In genomic region chr14:18210795-18211194, GRCm38 (mm10) we compare ENCODE assay signal across 9 mouse cellular contexts. TPM values are rescaled to one million over a fixed set of nuclear protein-coding genes. Genes with fewer than 3 reads are reported as not detected.
DNase-seq lines count a peak whose midpoint lies in the region; ATAC-seq and TF ChIP-seq lines count a peak whose summit lies in the region.
"Had no signal": no experiment of that assay in that cellular context is flagged by ENCODE, and none has a peak within 500 bp of the region (broad histone marks: within the 10 kb centered on the region; RNA-seq: fewer than 3 reads in every experiment).

No protein-coding gene starts in this region.

- TF ChIP-seq EP300 in heart, postnatal 0 days (IDR thresholded peaks at IDR 0.05; ENCODE audit: low read depth) = no peak
- no peak for TF ChIP-seq EP300 in CH12.LX (IDR thresholded peaks at IDR 0.05; ENCODE audit: low read length)
- TF ChIP-seq EP300 in liver, embryonic 14.5 days (IDR thresholded peaks at IDR 0.05; ENCODE audit: low read depth) = no peak

- no peaks in the 10 kb centered on the region for H3K4me1 ChIP-seq in heart, postnatal 0 days (ENCODE audit: control insufficient read depth, insufficient read depth)
- H3K4me1 ChIP-seq in CH12.LX (ENCODE audit: control insufficient read depth in 1 of 2, insufficient read depth in 2 of 2) = no peaks in the 10 kb centered on the region
- no peaks in the 10 kb centered on the region for H3K4me1 ChIP-seq in embryonic facial prominence, embryonic 11.5 days (ENCODE audit: control insufficient read depth, insufficient read depth, low read length)
- H3K4me1 ChIP-seq in liver, embryonic 14.5 days (replicated peaks; ENCODE audit: control insufficient read depth in 2 of 2, insufficient read depth in 2 of 2, low read length in 1 of 2) = no peaks in the 10 kb centered on the region
- H3K4me1 ChIP-seq in stomach, embryonic 16.5 days (ENCODE audit: control insufficient read depth, insufficient read depth, low read length) = no peaks in the 10 kb centered on the region
- H3K4me1 ChIP-seq: stomach, embryonic 15.5 days had no signal

- in situ Hi-C loops in CH12.LX (cut with MboI; ENCODE audit: low pct_ligation_motif_present, low pct_unique_long_range_greater_than_20kb, low sequenced_read_pairs) = loop anchor here (5.0 to 10.0 kb wide), 2 partner anchors 142 to 254 kb away; no protein-coding TSS in a partner anchor

- ATAC-seq in heart, postnatal 0 days (ENCODE audit: insufficient read depth, low read depth) = peak; percentile 81
- ATAC-seq in embryonic facial prominence, embryonic 11.5 days (replicated peaks; ENCODE audit: insufficient number of reproducible peaks, low FRiP score, low TSS enrichment, low read depth) = peak; percentile 52; the same call in 1 of the 2 replicates
- no peak for ATAC-seq in liver, embryonic 14.5 days (ENCODE audit: insufficient read depth)
- 0 out of 2 replicates have a peak, but pooled peaks have one; percentile 40 for ATAC-seq in stomach, embryonic 16.5 days (ENCODE audit: insufficient read depth, low FRiP score)

- whole genome bisulfite sequencing in heart, postnatal 0 days = 65% methylated on average over 3 of the region's 3 CpGs
- WGBS in embryonic facial prominence, embryonic 11.5 days = 86% methylated on average over 3 of the region's 3 CpGs
- WGBS in liver, embryonic 14.5 days (ENCODE audit: insufficient replicate concordance) = 68% methylated on average over 3 of the region's 3 CpGs
- 80% methylated on average over 3 of the region's 3 CpGs for WGBS in stomach, embryonic 16.5 days

- no peaks in the 10 kb centered on the region for H3K79me2 ChIP-seq in CH12.LX (replicated peaks; ENCODE audit: control insufficient read depth, extremely low read depth, insufficient read depth, poor library complexity, severe bottlenecking)

- H3K4me2 ChIP-seq in heart, postnatal 0 days (ENCODE audit: low read depth, low read length) = no peak overlapping the region
- no peak overlapping the region for H3K4me2 ChIP-seq in CH12.LX (ENCODE audit: insufficient read depth, low read depth, poor library complexity, severe bottlenecking)
- H3K4me2 ChIP-seq in embryonic facial prominence, embryonic 11.5 days (ENCODE audit: low read depth, low read length) = no peak overlapping the region
- H3K4me2 ChIP-seq in liver, embryonic 14.5 days (ENCODE audit: low read depth) = no peak overlapping the region
- H3K4me2 ChIP-seq in stomach, embryonic 16.5 days (ENCODE audit: low read depth, low read length) = no peak overlapping the region
- H3K4me2 ChIP-seq: stomach, embryonic 15.5 days had no signal

- TF ChIP-seq RAD21 in CH12.LX (IDR thresholded peaks at IDR 0.05; ENCODE audit: low read depth, low read length) = peak; percentile 87

- peak; percentile 59 for DNase-seq in heart, postnatal 0 days (ENCODE audit: low spot score)
- DNase-seq in heart, adult 8-10 months (ENCODE audit: low spot score) = no peak
- DNase-seq in CH12.LX (ENCODE audit: extremely low read depth) = peak; percentile 26
- peak; percentile 38 for DNase-seq in embryonic facial prominence, embryonic 11.5 days (ENCODE audit: low spot score)
- no peak for DNase-seq in liver, embryonic 14.5 days (ENCODE audit: low read depth in 3 of 3, low spot score in 3 of 3)
- no peak for DNase-seq in cerebellum, adult 9-10 months
- DNase-seq in cerebellum, postnatal 36 days = no peak

- H3K27me3 ChIP-seq in heart, postnatal 0 days (ENCODE audit: control insufficient read depth, insufficient read depth, low read length) = no peaks in the 10 kb centered on the region
- no peaks in the 10 kb centered on the region for H3K27me3 ChIP-seq in CH12.LX (replicated peaks)
- H3K27me3 ChIP-seq in embryonic facial prominence, embryonic 11.5 days (ENCODE audit: control insufficient read depth, insufficient read depth, low read length) = no peaks in the 10 kb centered on the region
- no peaks in the 10 kb centered on the region for H3K27me3 ChIP-seq in liver, embryonic 14.5 days (ENCODE audit: control insufficient read depth, insufficient read depth, low read length)
- no peaks in the 10 kb centered on the region for H3K27me3 ChIP-seq in stomach, embryonic 16.5 days (ENCODE audit: control insufficient read depth, insufficient read depth, low read length)
- H3K27me3 ChIP-seq: stomach, embryonic 15.5 days had no signal

- no peak overlapping the region for H3K27ac ChIP-seq in heart, postnatal 0 days (ENCODE audit: low read depth)
- H3K27ac ChIP-seq in CH12.LX (ENCODE audit: insufficient read depth, low read depth) = no peak overlapping the region
- H3K27ac ChIP-seq in embryonic facial prominence, embryonic 11.5 days (replicated peaks; ENCODE audit: low read depth, low read length) = no peak overlapping the region
- H3K27ac ChIP-seq in liver, embryonic 14.5 days = no peak overlapping the region
- no peak overlapping the region for H3K27ac ChIP-seq in stomach, embryonic 16.5 days (ENCODE audit: low read length)
- H3K27ac ChIP-seq: stomach, embryonic 15.5 days had no signal

- no peaks in the 10 kb centered on the region for H3K9me3 ChIP-seq in heart, postnatal 0 days (replicated peaks; ENCODE audit: control insufficient read depth, low read length)
- H3K9me3 ChIP-seq in CH12.LX (replicated peaks; ENCODE audit: low read length) = no peaks in the 10 kb centered on the region
- H3K9me3 ChIP-seq in embryonic facial prominence, embryonic 11.5 days (replicated peaks; ENCODE audit: control insufficient read depth, low read length) = no peaks in the 10 kb centered on the region
- no peaks in the 10 kb centered on the region for H3K9me3 ChIP-seq in liver, embryonic 14.5 days (ENCODE audit: control insufficient read depth, low read length)
- H3K9me3 ChIP-seq in stomach, embryonic 16.5 days (replicated peaks; ENCODE audit: control insufficient read depth, low read length) = no peaks in the 10 kb centered on the region
- H3K9me3 ChIP-seq: stomach, embryonic 15.5 days had no signal

- dilution Hi-C loops in CH12.LX (cut with MboI; ENCODE audit: extremely low pct_ligation_motif_present, extremely low pct_unique_long_range_greater_than_20kb, low sequenced_read_pairs) = no loop called here

- TF ChIP-seq POLR2A in CH12.LX (IDR thresholded peaks at IDR 0.05; ENCODE audit: low read depth, low read length) = no peak

- H3K4me3 ChIP-seq in heart, postnatal 0 days (ENCODE audit: low read depth, low read length) = no peak overlapping the region
- no peak overlapping the region for H3K4me3 ChIP-seq in CH12.LX (replicated peaks in 1 of 3; ENCODE audit: low read depth in 2 of 3, low read length in 2 of 3, poor library complexity in 1 of 3)
- no peak overlapping the region for H3K4me3 ChIP-seq in embryonic facial prominence, embryonic 11.5 days (ENCODE audit: low read depth, low read length)
- no peak overlapping the region for H3K4me3 ChIP-seq in liver, embryonic 14.5 days (ENCODE audit: insufficient read depth in 1 of 2, low read depth in 2 of 2, low read length in 2 of 2)
- no peak overlapping the region for H3K4me3 ChIP-seq in stomach, embryonic 16.5 days (replicated peaks; ENCODE audit: low read length)
- H3K4me3 ChIP-seq: stomach, embryonic 15.5 days had no signal

- H3K9ac ChIP-seq in heart, postnatal 0 days (replicated peaks; ENCODE audit: low read depth, low read length) = no peak overlapping the region
- H3K9ac ChIP-seq in CH12.LX (ENCODE audit: insufficient read depth, low read depth) = no peak overlapping the region
- no peak overlapping the region for H3K9ac ChIP-seq in embryonic facial prominence, embryonic 11.5 days (replicated peaks; ENCODE audit: low read length)
- H3K9ac ChIP-seq in liver, embryonic 14.5 days (replicated peaks) = no peak overlapping the region
- no peak overlapping the region for H3K9ac ChIP-seq in stomach, embryonic 16.5 days (ENCODE audit: low read length)
- H3K9ac ChIP-seq: stomach, embryonic 15.5 days had no signal

- peaks cover 28% of the 10 kb centered on the region for H3K36me3 ChIP-seq in heart, postnatal 0 days (replicated peaks; ENCODE audit: control insufficient read depth, insufficient read depth, low read length)
- peaks cover 0 to 15% of the 10 kb centered on the region in 2 experiments for H3K36me3 ChIP-seq in CH12.LX (replicated peaks in 1 of 2; ENCODE audit: control insufficient read depth in 1 of 2, insufficient read depth in 1 of 2, low read length in 1 of 2)
- no peaks in the 10 kb centered on the region for H3K36me3 ChIP-seq in embryonic facial prominence, embryonic 11.5 days (replicated peaks; ENCODE audit: control insufficient read depth, insufficient read depth, low read depth, low read length)
- no peaks in the 10 kb centered on the region for H3K36me3 ChIP-seq in liver, embryonic 14.5 days (replicated peaks; ENCODE audit: control insufficient read depth, insufficient read depth, low read depth)
- no peaks in the 10 kb centered on the region for H3K36me3 ChIP-seq in stomach, embryonic 16.5 days (ENCODE audit: control insufficient read depth, insufficient read depth, low read length)
- H3K36me3 ChIP-seq: stomach, embryonic 15.5 days had no signal

- TF ChIP-seq CTCF in heart, postnatal 0 days (IDR thresholded peaks at IDR 0.05; ENCODE audit: low read depth) = peak; percentile 77
- peak in 1 of 2 experiments; percentile 84; a peak in 2 of 4 replicates for TF ChIP-seq CTCF in CH12.LX (conservative IDR thresholded peaks at IDR 0.05 in 1 of 2, IDR thresholded peaks at IDR 0.05 in 1 of 2; ENCODE audit: low read depth in 2 of 2, low read length in 2 of 2)
- peak; percentile 61 for TF ChIP-seq CTCF in liver, embryonic 14.5 days (IDR thresholded peaks at IDR 0.05; ENCODE audit: low read depth)

TF ChIP-seq in CH12.LX, 34 proteins besides CTCF, POLR2A, EP300 and RAD21 (continues in another document):
- TF ChIP-seq USF2 (conservative IDR thresholded peaks at IDR 0.05; ENCODE audit: low read depth, low read length) = no peak
- no peak for TF ChIP-seq ZKSCAN1 (IDR thresholded peaks at IDR 0.05; ENCODE audit: borderline replicate concordance, low read depth, low read length)
- TF ChIP-seq GABPA (IDR thresholded peaks at IDR 0.05; ENCODE audit: insufficient replicate concordance, low read depth, low read length) = no peak
- no peak for TF ChIP-seq ZMIZ1 (IDR thresholded peaks at IDR 0.05; ENCODE audit: low read depth, low read length)
- TF ChIP-seq SMC3 (IDR thresholded peaks at IDR 0.05; ENCODE audit: low read depth, low read length) = peak; percentile 88
- TF ChIP-seq MXI1 (IDR thresholded peaks at IDR 0.05; ENCODE audit: low read depth, low read length) = no peak

RNA-seq across cellular contexts. Expression of gene Nr1d2, which starts 28.1 kb away (rescaled TPM):
- 30.9 and 34.4 TPM in 2 replicates for total RNA-seq in heart, postnatal 0 days (2014; rRNA removed; ENCODE audit: low replicate concordance)
- 23.5 and 23.7 TPM in 2 replicates for polyA plus RNA-seq in heart, postnatal 0 days (2015; fragmentation: Nextera tagmentation; extraction: Ambion mirVana)
- 100 to 1,000 TPM in 2 of 4 experiments, 10 to 100 TPM in 2; 68.8 to 111 (median 99.4) TPM for total RNA-seq in heart, adult 8-10 months (2022)
- 4.5 and 5.1 TPM in 2 replicates for total RNA-seq in CH12.LX (2012; rRNA removed)
- total RNA-seq in CH12.LX (2014; rRNA removed) = 8.4 and 9.3 TPM in 2 replicates
- polyA plus RNA-seq in CH12.LX (2012; ENCODE audit: insufficient read length, low read depth) = 5.6 and 6.8 TPM in 2 replicates
- polyA plus RNA-seq in embryonic facial prominence, embryonic 11.5 days (2014; fragmentation: Nextera tagmentation; extraction: Ambion mirVana) = 6.2 and 7.0 TPM in 2 replicates
- 0.52 and 0.85 TPM in 2 replicates for polyA plus RNA-seq in liver, embryonic 14.5 days (2012; rRNA removed)
- polyA plus RNA-seq in liver, embryonic 14.5 days (2014; fragmentation: Nextera tagmentation; extraction: Ambion mirVana) = 1.3 and 1.4 TPM in 2 replicates
- polyA plus RNA-seq in stomach, embryonic 16.5 days (2015; fragmentation: Nextera tagmentation; extraction: Ambion mirVana) = 7.3 and 7.5 TPM in 2 replicates

Comparison
In these comparisons a context has a peak if more than half of its experiments do, and no peak if none do; other contexts are left out.
1. DNase-seq: peak in heart, postnatal 0 days (single experiment), CH12.LX (single experiment) and embryonic facial prominence, embryonic 11.5 days (single experiment); none in heart, adult 8-10 months (single experiment), liver, embryonic 14.5 days (0 of 3), cerebellum, adult 9-10 months (single experiment) and cerebellum, postnatal 36 days (0 of 2).